Mouse (Mus musculus) heart, embryonic 15.5 days (tissue): ENCODE measurements around the gene Sprn. TPM values are rescaled to one million over a fixed set of nuclear protein-coding genes. Genes with fewer than 3 reads are reported as not detected.

ENCODE experiments used
- polyA plus RNA-seq: library from polyadenylated mRNA; unstranded; fragments of >200 nt; fragmentation: Nextera tagmentation; extraction: Ambion mirVana; gene quantifications from 2 replicates; pipeline ENCODE4 v1.2.1, GENCODE M21; 2015

Sprn gene
- polyA plus RNA-seq, 1 experiment from 2014 or later = 0.05 TPM

Other genes with a start within 250 kb of the Sprn start
- 0.60 TPM in 1 of 2 replicates, not detected in the other for gene Utf1, start 211.1 kb downstream of the Sprn start, polyA plus RNA-seq
- 0.57 TPM in 1 of 2 replicates, not detected in the other for gene 6430531B16Rik, start 176.1 kb downstream of the Sprn start, polyA plus RNA-seq
- gene Adam8, start 162.3 kb downstream of the Sprn start, polyA plus RNA-seq = 1.3 and 3.1 TPM in 2 replicates
- 27.6 and 32.0 TPM in 2 replicates for gene Zfp511, start 118.5 kb downstream of the Sprn start, polyA plus RNA-seq
- gene Tubgcp2, start 118.2 kb downstream of the Sprn start, polyA plus RNA-seq = 27.4 and 37.0 TPM in 2 replicates
- gene Msx3, start 105.8 kb downstream of the Sprn start, polyA plus RNA-seq = not detected in 2 replicates
- 0.45 and 0.67 TPM in 2 replicates for gene Caly, start 72.3 kb downstream of the Sprn start, polyA plus RNA-seq
- 0.29 TPM in 1 of 2 replicates, not detected in the other for gene Prap1, start 61.5 kb downstream of the Sprn start, polyA plus RNA-seq
- 79.5 and 107 TPM in 2 replicates for gene Fuom, start 52.4 kb downstream of the Sprn start, polyA plus RNA-seq
- 11.1 and 11.7 TPM in 2 replicates for gene Paox, start 39.1 kb downstream of the Sprn start, polyA plus RNA-seq
- 192 and 217 TPM in 2 replicates for gene Echs1, start 38.4 kb downstream of the Sprn start, polyA plus RNA-seq
- 27.8 and 33.4 TPM in 2 replicates for gene Mtg1, start 17.3 kb downstream of the Sprn start, polyA plus RNA-seq
- not detected in 2 replicates for gene Olfr522, start 9.9 kb upstream of the Sprn start, polyA plus RNA-seq
- not detected in 2 replicates for gene Olfr523, start 18.3 kb upstream of the Sprn start, polyA plus RNA-seq
- gene Olfr524, start 51.1 kb upstream of the Sprn start, polyA plus RNA-seq = 0.06 and 0.42 TPM in 2 replicates
- gene Cd163l1, start 63.4 kb upstream of the Sprn start, polyA plus RNA-seq = 0.87 and 8.2 TPM in 2 replicates
- gene 5830411N06Rik, start 92.4 kb upstream of the Sprn start, polyA plus RNA-seq = 0.04 and 0.52 TPM in 2 replicates
- not detected in 2 replicates for gene Olfr525, start 166.0 kb upstream of the Sprn start, polyA plus RNA-seq
- gene Olfr527, start 179.1 kb upstream of the Sprn start, polyA plus RNA-seq = not detected in 2 replicates
- gene Olfr60, start 206.8 kb upstream of the Sprn start, polyA plus RNA-seq = not detected in 2 replicates
- not detected in 2 replicates for gene Olfr530, start 221.5 kb upstream of the Sprn start, polyA plus RNA-seq
- not detected in 2 replicates for gene Olfr531, start 248.0 kb upstream of the Sprn start, polyA plus RNA-seq